Mouse (Mus musculus): Measurements from ENCODE around the gene Cabp1.
"Not testable (repeated sequence)": the region's sequence is repeated elsewhere in the genome, so short reads cannot be mapped to it uniquely, and the experiment has no call there.

Cabp1 gene

DNA sequence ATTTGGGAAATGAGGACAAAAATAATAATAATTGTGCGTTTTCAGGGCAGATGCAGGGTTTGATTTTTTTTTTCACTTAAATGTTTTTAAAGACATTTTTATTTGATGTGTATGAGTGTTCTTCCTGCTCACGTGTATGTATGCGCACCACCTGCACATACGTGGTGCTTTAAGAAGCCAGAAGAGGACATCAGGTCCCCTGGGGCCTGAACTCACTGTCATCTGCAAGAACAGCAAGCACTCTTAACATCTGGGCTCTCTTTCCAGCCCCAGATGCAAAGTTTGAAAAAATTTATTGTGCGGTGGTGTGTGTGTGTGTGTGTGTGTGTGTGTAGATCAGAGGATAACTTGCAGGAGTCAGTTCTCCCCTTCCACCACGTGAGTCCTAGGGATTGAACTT is 16.3 kb downstream of the Cabp1 start:
- DNase-seq (ENCODE audit: low spot score in 2 of 2): no peak

- DNase-seq (ENCODE audit: low spot score in 2 of 2): no peak
Observed at GRCm38 (mm10) chr5:115174554-115174953, 19.6 kb downstream of the Cabp1 start.

GRCm38 (mm10) chr5:115170150-115170549 is 24.0 kb downstream of the Cabp1 start:
- no peak for DNase-seq (ENCODE audit: low spot score in 2 of 2)

- DNase-seq (ENCODE audit: low spot score in 2 of 2): peak in 1 of 2 experiments; percentile 34
Observed at GRCm38 (mm10) chr5:115168641-115169415, 25.4 kb downstream of the Cabp1 start.

- DNase-seq (ENCODE audit: low spot score in 2 of 2): no peak
Observed at GRCm38 (mm10) chr5:115167396-115167795, 26.8 kb downstream of the Cabp1 start.

GRCm38 (mm10) chr5:115166815-115167194 is 27.4 kb downstream of the Cabp1 start:
- DNase-seq (ENCODE audit: low spot score in 2 of 2): no peak

DNA sequence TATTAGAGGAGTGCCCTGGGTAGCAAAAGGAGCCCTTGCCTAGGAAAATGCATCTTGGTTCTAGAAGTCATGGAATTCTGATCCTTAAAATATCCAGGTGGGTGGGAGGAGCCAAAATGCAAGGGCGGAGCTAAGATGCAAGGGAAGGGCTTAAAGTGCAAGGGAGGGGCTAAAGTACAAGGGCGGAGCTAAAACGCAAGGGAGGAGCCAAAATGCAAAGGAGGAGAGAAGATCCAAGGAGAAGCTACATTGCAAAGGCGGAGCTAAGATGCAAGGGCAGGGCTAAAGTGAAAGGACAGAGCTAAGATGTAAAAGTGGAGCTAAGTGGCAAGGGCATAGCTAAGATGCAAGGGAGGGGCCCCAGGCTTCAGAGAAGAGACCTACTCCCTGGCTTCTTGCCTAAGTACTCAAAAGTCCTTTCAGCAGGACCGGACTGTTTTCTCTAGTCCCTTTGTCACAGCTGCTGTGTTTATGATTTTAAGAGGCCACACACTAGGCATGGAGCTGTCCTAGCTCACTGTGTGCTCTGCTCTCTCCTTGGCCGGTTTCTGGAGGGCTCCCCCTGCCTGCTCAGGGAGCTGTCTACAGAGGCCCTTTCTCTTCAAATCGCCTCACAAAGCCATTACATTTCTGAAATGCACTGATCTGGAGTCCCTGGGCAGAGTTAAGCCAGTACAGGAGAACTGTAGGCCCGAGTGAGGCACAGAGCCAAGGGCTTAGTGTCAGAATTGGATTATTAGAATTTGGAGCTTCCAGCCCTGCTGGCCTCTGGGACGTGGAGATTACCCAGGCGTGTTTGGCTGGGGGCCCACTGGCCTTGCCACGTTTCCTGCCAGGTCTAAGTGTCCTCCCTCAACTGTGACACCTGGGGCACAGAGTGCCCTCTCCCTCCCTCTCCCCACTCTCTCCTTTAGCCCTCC is 28.0 kb downstream of the Cabp1 start:
- peak in 1 of 2 experiments; percentile 64 for DNase-seq (ENCODE audit: low spot score in 2 of 2)

DNA sequence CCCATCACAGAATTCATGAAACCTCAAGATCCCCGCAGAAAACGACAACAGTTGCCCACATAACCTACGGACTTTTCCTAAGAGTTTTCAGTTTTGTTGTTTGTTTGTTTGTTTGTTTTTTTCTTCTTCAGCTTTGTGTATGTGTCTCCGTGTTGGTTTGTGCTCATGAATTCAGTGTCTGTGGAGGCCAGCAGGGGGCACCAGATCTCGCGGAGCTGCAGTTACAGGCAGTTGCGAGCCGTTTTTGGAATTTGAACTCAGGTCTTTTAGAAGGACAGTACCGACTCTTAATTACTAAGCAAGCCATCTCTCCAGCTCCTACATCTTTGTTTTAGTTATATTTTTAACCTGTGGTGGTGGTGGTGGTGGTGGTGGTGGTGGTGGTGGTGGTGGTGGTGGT is 28.8 kb downstream of the Cabp1 start:
- DNase-seq (ENCODE audit: low spot score in 2 of 2): no peak

DNA sequence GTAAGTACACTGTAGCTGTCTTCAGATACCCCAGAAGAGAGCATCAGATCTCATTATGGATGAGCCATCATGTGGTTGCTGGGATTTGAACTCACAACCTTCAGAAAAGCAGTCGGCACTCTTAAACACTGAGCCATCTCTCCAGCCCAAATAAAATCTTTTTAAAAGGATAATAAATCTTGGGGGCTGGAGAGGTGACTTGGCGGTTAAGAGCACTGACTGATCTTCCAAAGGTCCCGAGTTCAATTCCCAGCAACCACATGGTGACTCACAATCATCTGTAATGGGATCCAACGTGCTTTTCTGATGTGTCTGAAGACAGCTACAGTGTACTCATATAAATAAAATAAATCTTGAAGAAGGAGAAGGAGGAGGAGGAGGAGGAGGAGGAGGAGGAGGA is 29.7 kb downstream of the Cabp1 start:
- DNase-seq (ENCODE audit: low spot score in 2 of 2): not testable (repeated sequence)

DNA sequence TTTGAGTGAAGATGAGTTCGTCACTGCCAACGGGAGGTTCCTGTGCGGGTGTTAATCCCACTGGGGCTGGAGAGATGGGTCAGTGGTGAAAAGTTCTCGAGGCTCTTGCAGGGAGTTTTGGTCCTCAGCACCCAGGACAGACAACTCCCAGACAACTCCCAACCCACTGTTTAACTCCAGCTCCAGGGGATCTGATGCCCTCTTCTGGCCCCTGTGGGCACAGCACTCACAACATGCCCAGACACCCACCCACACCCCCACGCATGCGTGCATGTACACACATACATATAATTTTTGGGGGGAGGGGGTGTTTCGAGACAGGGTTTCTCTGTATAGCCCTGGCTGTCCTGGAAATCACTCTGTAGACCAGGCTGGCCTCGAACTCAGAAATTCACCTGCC is 30.6 kb downstream of the Cabp1 start:
- peak in 1 of 2 experiments; percentile 57 for DNase-seq (ENCODE audit: low spot score in 2 of 2)

- not testable (repeated sequence) for DNase-seq (ENCODE audit: low spot score in 2 of 2)
Observed at GRCm38 (mm10) chr5:115161940-115162279, 32.3 kb downstream of the Cabp1 start.

DNA sequence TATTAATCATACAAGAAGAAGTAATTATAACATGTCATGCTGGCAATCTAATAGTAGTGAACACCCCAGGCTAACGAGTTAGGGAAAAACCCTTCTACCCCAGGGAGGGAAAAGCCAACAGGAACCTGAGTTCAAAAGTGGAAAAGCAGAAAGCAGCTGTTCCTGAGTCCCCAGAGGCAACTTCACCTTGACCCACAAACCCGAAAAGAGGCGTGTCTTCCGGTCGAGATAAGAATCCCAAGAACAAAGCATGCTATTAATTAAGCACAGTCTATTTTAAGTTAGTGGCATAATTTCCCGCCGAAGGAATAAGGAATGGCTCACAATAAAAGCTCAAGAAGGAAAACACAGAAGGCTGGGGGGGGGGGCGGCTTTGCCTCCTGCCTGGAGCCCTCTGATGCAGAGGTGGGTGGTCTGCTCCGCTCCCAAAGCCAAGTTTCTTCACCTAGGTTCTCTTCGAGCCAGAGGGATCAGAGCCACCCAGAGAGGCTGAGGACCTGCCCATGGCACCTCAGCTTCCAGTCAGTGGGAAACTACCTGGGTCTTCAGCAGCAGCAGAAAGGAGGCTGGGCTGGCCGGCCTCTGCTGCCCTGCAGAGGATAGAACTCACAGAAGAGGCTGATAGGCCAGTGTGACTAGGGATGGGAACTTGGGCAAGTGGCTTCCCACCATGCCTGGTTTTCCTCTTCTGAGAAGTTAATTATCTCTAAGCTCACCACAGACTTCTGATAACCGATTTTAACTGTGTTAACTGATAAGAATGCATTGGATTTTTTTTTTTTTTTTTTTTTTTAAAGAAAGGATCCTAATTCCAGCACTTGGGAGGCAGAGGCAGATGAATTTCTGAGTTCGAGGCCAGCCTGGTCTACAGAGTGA is 32.9 kb downstream of the Cabp1 start:
- DNase-seq (ENCODE audit: low spot score in 2 of 2): no peak

DNA sequence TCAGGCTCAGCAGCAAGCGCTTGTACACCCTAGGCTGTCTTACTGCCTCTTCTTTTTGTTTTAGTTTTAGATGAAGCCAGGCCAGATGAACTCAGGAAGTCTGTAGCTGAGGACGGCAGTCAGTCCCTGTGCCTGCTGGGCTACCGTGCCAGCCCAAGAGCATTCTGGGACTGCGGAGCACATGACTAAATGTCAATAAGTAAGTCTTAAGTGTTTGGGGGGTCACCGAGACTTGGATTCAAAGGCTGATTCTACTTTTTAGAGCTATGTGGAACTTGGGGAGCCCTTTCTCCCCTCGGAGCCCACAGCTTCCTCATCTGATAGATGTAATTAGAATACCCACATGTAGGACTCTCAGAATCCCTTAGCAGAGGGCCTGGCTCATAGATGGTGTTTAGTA is 33.5 kb downstream of the Cabp1 start:
- DNase-seq (ENCODE audit: low spot score in 2 of 2): no peak

DNA sequence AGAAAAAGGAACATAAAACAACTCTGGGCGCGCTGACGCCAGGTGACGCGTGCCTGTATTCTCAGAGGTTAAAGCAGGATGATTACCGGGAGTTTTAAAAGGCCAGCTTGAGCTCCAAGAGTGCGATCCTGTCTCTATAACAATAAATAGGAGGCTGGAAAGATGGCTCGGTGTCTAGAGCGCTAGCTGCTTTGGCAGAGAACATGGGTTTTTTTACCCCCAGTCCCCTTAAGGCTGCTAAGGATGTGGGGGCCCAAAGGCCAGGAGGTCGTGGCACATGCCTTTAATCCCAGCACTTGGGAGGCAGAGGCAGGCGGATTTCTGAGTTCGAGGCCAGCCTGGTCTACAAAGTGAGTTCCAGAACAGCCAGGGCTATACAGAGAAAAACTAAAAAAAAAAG is 35.0 kb downstream of the Cabp1 start:
- no peak for DNase-seq (ENCODE audit: low spot score in 2 of 2)

- DNase-seq (ENCODE audit: low spot score in 2 of 2): peak; percentile 98 to 99
Observed at GRCm38 (mm10) chr5:115158040-115158983, 35.9 kb downstream of the Cabp1 start, which contains the start of gene Mlec. TSS of gene Mlec (minus strand) at chr5:115158179.

GRCm38 (mm10) chr5:115156933-115157589 is 37.1 kb downstream of the Cabp1 start:
- peak in 1 of 2 experiments; percentile 26 for DNase-seq (ENCODE audit: low spot score in 2 of 2)

DNA sequence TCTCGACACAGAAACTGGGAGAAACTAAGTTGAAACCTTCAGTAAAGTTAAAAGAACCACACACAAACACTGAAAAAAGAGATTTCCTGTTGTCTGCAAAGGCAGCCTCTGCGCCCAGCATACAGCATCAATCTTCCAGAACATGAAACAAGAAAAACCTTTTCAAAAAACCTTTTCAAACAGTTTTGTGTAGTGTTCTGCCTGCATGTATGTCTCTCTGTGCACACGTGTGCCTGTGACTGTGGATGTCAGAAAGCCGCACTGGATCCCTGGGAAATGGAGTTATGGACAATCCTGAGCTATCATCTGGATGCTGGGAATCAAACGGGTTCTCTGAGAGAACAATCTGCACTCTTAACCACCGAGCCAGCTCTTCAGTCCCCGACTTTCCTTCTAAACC is 37.8 kb downstream of the Cabp1 start:
- DNase-seq (ENCODE audit: low spot score in 2 of 2): no peak

GRCm38 (mm10) chr5:115155831-115156230 is 38.4 kb downstream of the Cabp1 start:
- DNase-seq (ENCODE audit: low spot score in 2 of 2): no peak

- DNase-seq (ENCODE audit: low spot score in 2 of 2): no peak
Observed at GRCm38 (mm10) chr5:115155156-115155631, 39.0 kb downstream of the Cabp1 start.

Data from cerebellum, postnatal 4 days (tissue).